Mouse (Mus musculus): ENCODE data around the gene Frmd4b.

- TF ChIP-seq POLR2A (IDR thresholded peaks at IDR 0.05; ENCODE audit: control insufficient read depth, low read depth, low read length) (no peak), CTCF (IDR thresholded peaks at IDR 0.05; ENCODE audit: control insufficient read depth, insufficient read depth, insufficient replicate concordance, low read depth, low read length) (no peak)
Observed at GRCm38 (mm10) chr6:97305491-97305890, 311.9 kb downstream of the Frmd4b start.
